Mouse (Mus musculus): ENCODE data around the gene Abi1.
"Not testable (repeated sequence)": the region's sequence is repeated elsewhere in the genome, so short reads cannot be mapped to it uniquely, and the experiment has no call there.

Abi1 gene

DNA sequence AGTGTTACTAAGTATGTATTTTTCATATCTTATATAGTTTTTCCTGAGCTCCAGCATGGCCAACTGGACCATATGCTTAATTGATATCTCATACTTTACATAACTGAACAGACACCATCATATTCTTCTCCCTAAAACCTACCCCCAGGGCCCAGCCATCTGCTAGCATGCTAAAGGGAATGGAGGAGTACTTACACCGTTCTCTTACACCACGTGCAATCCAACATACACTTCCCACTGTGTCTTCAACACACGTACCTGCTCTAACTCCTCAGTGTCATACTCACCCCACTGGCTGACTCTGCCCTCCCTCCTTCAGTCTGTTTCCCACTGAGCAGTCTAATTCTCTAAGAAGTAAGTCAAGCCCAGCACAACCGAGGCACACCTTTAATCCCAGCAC lies 11.2 kb downstream of the Abi1 start:
- DNase-seq, result no peak

- no peak for DNase-seq
Measured at GRCm38 (mm10) chr2:23026379-23026778, 13.7 kb downstream of the Abi1 start.

- DNase-seq, result no peak
Measured at GRCm38 (mm10) chr2:23023714-23024282, 16.2 kb downstream of the Abi1 start.

- no peak for DNase-seq
Measured at GRCm38 (mm10) chr2:23023023-23023422, 17.0 kb downstream of the Abi1 start.

GRCm38 (mm10) chr2:23021721-23022120 lies 18.3 kb downstream of the Abi1 start:
- DNase-seq, result no peak

GRCm38 (mm10) chr2:23021320-23021719 lies 18.7 kb downstream of the Abi1 start:
- no peak for DNase-seq

- no peak for DNase-seq
Measured at GRCm38 (mm10) chr2:23019170-23019569, 20.9 kb downstream of the Abi1 start.

DNA sequence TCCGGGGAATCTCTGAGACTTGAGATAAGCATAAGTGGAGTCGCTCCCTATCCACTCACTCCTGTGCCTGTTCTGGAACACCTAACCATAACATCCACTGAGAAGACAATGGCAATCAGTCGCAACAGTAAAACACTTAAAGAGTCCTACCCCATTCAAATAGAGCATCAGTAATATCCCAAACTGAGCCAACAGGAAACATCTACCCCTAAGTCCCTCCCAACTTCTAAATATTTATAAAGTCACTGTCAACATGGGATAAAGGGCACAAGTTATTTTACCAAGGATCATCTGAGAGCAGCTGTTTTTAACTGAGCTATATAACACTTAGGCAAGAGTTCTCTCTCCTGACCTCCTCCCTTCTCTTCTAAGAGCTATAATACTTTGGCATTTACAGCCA lies 23.9 kb downstream of the Abi1 start:
- DNase-seq, result no peak

- DNase-seq, result no peak
Measured at GRCm38 (mm10) chr2:23015335-23015734, 24.7 kb downstream of the Abi1 start.

DNA sequence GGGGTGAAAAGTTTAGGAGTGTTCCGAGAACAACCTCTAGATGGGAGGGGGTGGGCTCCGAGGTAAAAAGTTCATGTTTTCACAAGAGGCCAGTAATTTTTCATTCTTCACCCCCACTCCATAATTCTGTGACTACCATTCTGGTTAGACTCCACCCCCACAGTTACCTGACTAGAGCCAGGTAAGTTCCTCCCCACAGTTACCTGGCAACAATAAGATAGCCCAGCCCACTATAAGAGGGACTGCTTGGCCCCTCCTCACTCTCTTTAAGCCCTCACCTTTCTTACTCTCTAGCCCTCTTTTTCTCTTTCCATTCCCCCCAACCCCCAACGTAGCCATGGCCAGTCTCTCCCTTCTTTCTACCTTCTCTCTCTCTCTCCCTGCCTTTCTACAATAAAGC lies 25.1 kb downstream of the Abi1 start:
- DNase-seq, result not testable (repeated sequence)

GRCm38 (mm10) chr2:23008256-23008655 lies 31.8 kb downstream of the Abi1 start:
- DNase-seq, result no peak

DNA sequence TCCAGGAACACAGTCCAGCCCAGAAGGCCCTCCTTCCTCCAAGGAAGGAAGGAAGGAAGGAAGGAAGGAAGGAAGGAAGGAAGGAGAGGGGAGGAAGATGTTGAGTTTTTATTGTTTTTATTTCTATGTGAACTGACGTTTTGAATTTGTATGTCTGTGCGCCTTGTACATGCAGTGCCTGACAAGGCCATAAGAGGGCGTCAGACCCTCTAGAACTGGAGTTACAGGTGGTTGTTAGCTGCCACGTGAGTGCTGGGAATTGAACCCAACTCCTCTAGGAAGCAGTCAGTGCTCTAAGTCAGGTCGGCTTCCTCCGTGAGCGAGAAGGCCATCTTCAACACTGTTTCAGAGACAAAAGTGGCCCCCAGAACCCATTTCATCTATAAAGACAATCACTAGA lies 32.5 kb downstream of the Abi1 start:
- no peak for DNase-seq

GRCm38 (mm10) chr2:23007149-23007548 lies 32.9 kb downstream of the Abi1 start:
- no peak for DNase-seq

GRCm38 (mm10) chr2:23006219-23006618 lies 33.8 kb downstream of the Abi1 start:
- no peak for DNase-seq

DNA sequence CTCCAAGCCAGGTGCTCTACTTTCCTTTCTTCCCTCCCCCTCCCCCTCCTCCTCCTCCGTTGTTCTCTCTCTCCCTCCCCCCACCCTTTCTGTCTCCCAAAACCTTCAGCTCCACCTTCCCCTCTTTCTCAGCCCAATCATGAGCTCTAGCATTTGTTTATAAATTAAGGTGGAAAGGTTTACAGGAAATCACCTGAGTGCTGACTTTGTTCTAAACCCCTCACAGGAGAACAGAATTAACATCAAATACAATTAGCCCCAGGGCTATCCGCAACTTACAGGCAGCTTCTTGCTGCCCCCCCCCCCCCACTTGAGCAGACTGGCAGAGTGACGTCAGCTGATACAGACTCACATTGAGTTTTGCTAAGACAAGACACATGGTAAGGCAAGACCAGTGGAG lies 37.4 kb downstream of the Abi1 start:
- DNase-seq, result no peak

DNA sequence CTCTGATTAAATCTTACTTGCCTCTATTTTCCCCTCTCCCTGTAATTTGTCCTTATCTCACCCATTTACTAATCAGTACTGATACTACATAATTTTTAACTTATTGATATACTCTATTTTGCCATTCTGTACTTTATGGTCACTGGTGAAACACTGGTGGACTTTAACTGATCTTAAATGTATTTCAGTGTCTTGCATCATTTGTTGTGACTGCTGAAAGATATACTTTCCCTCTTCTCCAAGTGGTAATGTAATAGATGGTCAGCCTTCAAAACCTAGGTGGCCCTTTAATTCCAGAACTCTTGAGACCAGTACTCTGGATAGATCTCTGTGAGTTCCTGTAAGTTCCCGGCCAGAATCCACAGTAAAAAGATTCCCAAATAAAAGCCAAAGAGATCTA lies 40.4 kb downstream of the Abi1 start:
- no peak for DNase-seq

DNA sequence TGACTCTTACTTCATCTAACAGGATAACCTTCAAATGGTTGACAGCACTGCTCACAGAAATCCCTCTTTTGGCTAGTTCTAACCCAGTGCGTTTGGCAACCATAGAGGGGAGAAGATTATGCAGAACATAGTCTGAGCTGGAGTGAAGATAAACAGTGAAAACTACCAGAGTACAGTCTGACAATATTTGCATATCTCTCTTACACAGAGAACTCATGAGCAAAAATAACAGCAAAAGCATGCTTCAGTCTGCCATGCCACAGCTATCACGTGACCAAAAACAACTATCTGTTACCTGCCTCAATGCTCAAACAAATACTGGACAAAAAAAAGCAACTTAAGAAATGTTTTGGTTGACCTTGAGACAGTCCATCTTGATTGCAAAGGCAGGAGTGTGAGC lies 41.2 kb downstream of the Abi1 start:
- DNase-seq, result no peak

DNA sequence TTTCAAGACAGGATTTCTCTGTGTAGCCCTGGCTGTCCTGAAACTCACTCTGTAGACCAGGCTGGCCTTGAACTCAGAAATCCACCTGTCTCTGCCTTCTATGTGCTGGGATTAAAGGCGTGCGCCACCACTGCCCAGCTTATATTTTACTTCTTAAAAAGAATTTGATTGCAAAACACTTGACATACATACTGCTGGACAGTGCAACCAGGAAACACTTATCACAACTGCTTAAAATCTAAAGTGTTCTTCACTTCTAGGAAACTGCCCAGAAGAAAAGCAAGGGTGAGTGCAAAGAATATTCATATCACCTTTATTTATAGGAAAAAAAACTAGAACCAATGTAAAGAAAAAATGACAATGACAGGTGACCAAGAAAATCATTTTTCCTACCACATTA lies 42.0 kb downstream of the Abi1 start:
- DNase-seq, result no peak

GRCm38 (mm10) chr2:22996071-22996470 lies 44.0 kb downstream of the Abi1 start:
- DNase-seq, result no peak

DNA sequence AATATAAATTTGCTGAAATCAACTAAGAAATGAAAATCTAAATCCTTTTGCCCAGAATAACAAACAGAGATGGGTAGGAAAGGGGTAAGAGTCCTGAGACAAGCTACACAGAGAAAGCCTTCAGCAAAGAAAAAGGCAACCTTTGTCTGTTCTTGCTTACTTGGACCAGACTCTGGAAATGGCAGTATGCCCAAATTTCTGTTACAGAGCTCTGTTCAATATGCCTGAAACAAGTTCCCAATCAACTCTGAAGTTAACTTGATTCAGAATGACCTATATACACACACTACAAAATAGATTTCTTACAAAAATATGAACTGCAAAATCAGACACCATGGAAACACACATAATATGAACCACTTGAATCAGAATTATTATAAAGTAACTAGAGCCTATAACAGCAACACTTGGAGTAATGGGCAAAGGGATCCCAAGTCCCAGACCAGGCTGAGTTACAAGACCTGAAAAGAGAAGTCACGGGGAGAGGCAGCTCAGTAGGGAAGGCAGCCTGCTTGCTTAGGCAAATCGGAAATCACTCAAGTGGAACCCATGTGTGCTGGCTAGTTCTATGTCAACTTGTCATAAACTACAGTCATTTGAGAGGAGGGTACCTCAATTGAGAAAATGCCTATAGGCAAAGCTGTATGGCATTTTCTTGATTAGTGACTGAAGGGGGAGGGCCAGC lies 53.9 kb downstream of the Abi1 start:
- DNase-seq, result no peak

DNA sequence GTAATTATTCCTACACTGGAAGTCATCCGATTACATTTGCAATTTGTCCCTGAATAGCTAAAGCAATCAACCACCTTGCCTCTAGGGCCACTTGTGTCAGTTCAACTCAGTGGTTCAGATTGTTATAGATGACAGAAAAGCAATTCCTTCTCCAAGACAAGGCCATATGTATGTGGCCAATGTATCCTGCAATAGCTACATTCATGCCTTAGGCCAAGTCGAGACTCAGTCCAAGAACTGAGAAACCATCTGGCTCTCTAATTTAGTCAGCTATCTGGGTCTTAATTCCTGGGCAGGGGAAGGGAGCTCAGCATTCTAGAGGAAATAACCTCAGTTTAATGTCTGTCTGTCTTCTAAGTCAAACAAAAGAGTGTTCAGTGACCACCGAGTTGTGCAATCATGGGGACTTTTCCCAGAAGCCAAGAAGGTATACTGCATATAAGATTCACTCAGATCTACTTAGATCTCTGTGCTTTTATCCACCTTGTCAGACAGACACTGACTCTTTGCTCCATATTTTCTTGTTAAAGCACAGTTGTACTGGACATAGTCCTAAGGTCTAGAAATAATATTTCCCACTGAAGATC lies 62.6 kb downstream of the Abi1 start:
- no peak for DNase-seq

- no peak for DNase-seq
Measured at GRCm38 (mm10) chr2:22962970-22963369, 77.1 kb downstream of the Abi1 start.

- DNase-seq, result no peak
Measured at GRCm38 (mm10) chr2:22962242-22962641, 77.8 kb downstream of the Abi1 start.

GRCm38 (mm10) chr2:22961681-22962080 lies 78.4 kb downstream of the Abi1 start:
- DNase-seq, result no peak

GRCm38 (mm10) chr2:22957415-22957814 lies 82.6 kb downstream of the Abi1 start:
- no peak for DNase-seq
